Mouse (Mus musculus) Patski (cell line): Measurements from ENCODE around the gene Phf6. TPM values are rescaled to one million over a fixed set of nuclear protein-coding genes. Genes with fewer than 3 reads are reported as not detected.

Experiments
- ATAC-seq: fragments of 100-300 bp; one replicate; pipeline ENCODE4 v1.8.0; 2021
- CTCF ChIA-PET: fragments of 350-600 bp; sonication (Branson Sonifier 250); formaldehyde crosslinking; loops from one replicate; lab custom pipeline; 2022; ENCODE audit warnings: inconsistent platforms; lab: Charles Lee
- POLR2A ChIA-PET: fragments of 350-600 bp; sonication (Branson Sonifier 250); formaldehyde crosslinking; loops from one replicate; lab custom pipeline; 2022; ENCODE audit warnings: antibody characterized with exemption, inconsistent platforms; lab: Charles Lee
- DNase-seq: peaks from one replicate; pipeline ENCODE4 v3.0.0-alpha.2; 2011; ENCODE audit warnings: low read depth, low spot score
- H3K27me3 ChIP-seq: fragments of 371-371 bp; one replicate; pipeline ENCODE4 v1.5.1; 2021
- CTCF ChIP-seq: fragments of 100-300 bp; IDR thresholded peaks from one replicate; pipeline ENCODE4 v1.5.1; 2021
- in situ Hi-C: fragments of 300-500 bp; cut with MboI; formaldehyde crosslinking; loops from 3 replicates; pipeline ENCODE4 v1.11.1; 2018; ENCODE audit warnings: low pct_unique_long_range_greater_than_20kb, mixed read lengths
- polyA plus RNA-seq: library from polyadenylated mRNA; unstranded; gene quantifications from one replicate; pipeline ENCODE4 v1.2.3, GENCODE M21; 2021

The Phf6 gene
- polyA plus RNA-seq, 1 experiment from 2014 or later: 33.3 TPM

DNA sequence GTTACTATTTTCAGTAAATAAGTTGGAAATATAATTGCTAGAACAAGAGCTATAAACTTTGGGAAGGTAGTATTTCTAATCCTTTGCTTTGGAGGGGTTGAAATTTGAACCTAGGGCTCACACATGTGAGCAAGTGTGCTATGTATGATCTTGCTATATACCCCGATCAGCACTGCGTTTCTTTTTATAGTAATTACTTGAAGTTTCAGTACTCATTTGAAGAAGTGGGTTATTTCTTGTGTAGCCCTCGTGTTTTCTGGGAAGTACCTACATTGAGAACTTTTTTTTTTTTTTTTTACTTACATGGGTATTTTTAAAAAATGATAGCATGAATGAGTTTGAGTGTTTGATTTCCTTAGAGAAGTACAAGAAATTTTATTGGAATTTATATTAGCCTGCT is 17.7 kb downstream of the Phf6 start:
- in situ Hi-C loops: loop anchor here (5.0 to 10.0 kb wide), 3 partner anchors 55 to 147 kb away; partner anchors contain the start of gene Hprt
- ChIA-PET POLR2A (no interaction called here), CTCF (interaction anchor here (0.9 to 2.4 kb wide), 4 partner anchors 10 to 64 kb away, joined by 3 to 21 read pairs (median 4); no protein-coding TSS in a partner anchor)
- ATAC-seq (no peak), DNase-seq (no peak)
- peaks cover 34% of the 10 kb centered on the region for H3K27me3 ChIP-seq
- TF ChIP-seq CTCF: no peak

DNA sequence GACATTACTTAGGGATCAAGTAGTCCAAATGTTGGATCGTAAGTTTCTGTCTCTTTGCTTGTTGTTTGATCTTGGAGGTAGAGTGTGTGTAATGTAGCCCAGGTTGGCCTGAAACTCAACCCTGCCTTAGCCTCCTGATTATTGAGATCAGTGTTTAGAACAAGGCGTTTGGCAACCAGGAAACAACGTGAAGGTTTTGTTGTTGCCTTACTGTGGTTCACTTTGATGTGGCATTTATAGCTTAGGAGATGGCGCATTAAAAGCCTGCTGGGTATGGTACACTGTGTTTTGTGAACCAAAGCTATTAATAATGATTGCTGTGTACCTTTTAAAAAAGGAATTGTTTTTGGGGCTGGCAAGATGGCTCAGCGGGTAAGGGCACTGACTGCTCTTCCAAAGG is 18.1 kb downstream of the Phf6 start:
- ChIA-PET CTCF (interaction anchor here (0.8 to 1.2 kb wide), 3 partner anchors 15 to 28 kb away, joined by 3 to 5 read pairs (median 3); no protein-coding TSS in a partner anchor), POLR2A (no interaction called here)
- peaks cover 29% of the 10 kb centered on the region for H3K27me3 ChIP-seq
- ATAC-seq: no peak
- no peak for TF ChIP-seq CTCF
- DNase-seq: no peak
- in situ Hi-C loops: loop anchor here (5.0 kb wide), 2 partner anchors 68 to 148 kb away; no protein-coding TSS in a partner anchor

DNA sequence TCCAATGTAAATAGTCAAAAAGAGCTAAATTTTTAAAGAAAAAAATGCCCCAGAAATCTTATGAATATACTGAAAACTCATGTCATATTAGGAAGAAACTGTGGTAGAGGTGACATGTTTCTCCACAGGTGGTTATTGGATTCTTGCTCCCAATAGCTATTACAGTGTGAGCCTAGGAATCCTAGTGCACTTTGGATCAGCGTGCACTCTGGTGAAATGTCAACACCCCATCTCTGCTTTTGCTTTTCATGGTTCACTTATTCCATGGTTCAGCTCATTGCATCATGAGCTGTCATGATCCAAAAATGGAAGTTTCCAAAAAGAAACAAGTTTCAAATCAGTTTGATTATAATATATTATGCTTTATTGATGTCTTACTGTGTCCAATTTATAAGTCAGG is 20.1 kb downstream of the Phf6 start:
- no peak for TF ChIP-seq CTCF
- ChIA-PET POLR2A (no interaction called here), CTCF (interaction anchor here (1.1 to 3.5 kb wide), 3 partner anchors 12 to 156 kb away, joined by 3 to 19 read pairs (median 9); no protein-coding TSS in a partner anchor)
- ATAC-seq (no peak), DNase-seq (no peak)
- in situ Hi-C loops: loop anchor here (5.0 kb wide), 2 partner anchors 70 to 150 kb away; no protein-coding TSS in a partner anchor
- peaks cover 22% of the 10 kb centered on the region for H3K27me3 ChIP-seq

- ChIA-PET POLR2A (no interaction called here), CTCF (interaction anchor here (0.7 to 3.5 kb wide), 12 partner anchors 9 to 820 kb away, joined by 3 to 19 read pairs (median 5); no protein-coding TSS in a partner anchor)
- in situ Hi-C loops: loop anchor here (5.0 kb wide), 2 partner anchors 72 to 152 kb away; no protein-coding TSS in a partner anchor
- ATAC-seq (no peak), DNase-seq (no peak)
- H3K27me3 ChIP-seq: peaks cover 15% of the 10 kb centered on the region
- peak; percentile 68 for TF ChIP-seq CTCF
Measured at GRCm38 (mm10) chrX:52934496-52934895, 22.4 kb downstream of the Phf6 start.

DNA sequence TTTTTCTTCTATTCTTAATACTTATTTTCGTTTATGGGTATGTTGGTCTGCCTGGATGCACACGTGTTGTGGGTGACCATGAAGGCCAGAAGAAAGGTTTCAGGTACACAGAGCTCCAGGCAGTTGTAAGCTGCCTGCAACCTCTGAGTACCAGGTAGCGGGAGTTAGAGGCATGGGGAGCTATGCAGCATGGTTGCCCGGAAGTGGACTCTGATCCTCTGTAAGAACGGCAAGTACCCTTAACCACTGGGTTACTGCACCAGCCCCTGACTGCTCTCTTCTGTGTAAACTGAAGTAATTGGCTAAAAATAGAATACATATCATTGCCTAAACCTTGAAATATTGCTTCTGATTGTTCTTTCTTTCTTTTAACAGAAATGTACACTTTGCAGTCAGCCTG is 33.4 kb downstream of the Phf6 start:
- H3K27me3 ChIP-seq: peaks cover 23% of the 10 kb centered on the region
- CTCF ChIA-PET: interaction anchor here (1.4 kb wide), 1 partner anchor 10 kb away, joined by 7 read pairs; no protein-coding TSS in a partner anchor
- no peak for TF ChIP-seq CTCF
- in situ Hi-C loops: no loop called here
- no peak for DNase-seq
- no peak for ATAC-seq
- POLR2A ChIA-PET: no interaction called here

GRCm38 (mm10) chrX:52949713-52950112 is 37.6 kb downstream of the Phf6 start:
- in situ Hi-C loops: no loop called here
- POLR2A ChIA-PET: no interaction called here
- CTCF ChIA-PET: no interaction called here
- no peak for ATAC-seq
- DNase-seq: no peak
- peak; percentile 76 for TF ChIP-seq CTCF
- H3K27me3 ChIP-seq: peaks cover 27% of the 10 kb centered on the region

DNA sequence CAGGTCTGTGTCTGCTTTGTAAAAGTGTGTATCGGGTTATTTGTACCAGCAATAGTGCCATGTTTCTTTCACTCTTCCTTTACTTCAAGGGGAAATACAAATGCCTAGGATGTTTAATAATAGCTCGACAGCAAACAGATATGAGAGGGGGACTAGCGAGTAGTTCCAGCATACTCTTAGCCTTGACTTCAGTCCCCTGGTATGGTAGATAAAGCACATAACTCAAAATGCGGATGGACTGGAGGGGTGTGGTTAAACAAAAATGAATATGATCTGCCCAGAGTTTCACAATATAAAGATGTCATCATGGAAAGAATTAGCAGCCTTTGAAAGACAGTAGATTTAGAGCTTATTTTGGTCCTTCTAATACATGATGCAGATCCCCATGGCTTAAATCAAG is 44.9 kb downstream of the Phf6 start:
- ChIA-PET CTCF (interaction anchor here (0.8 kb wide), 1 partner anchor 21 kb away, joined by 3 read pairs; no protein-coding TSS in a partner anchor), POLR2A (no interaction called here)
- TF ChIP-seq CTCF: no peak
- DNase-seq (no peak), ATAC-seq (no peak)
- H3K27me3 ChIP-seq: peaks cover 46% of the 10 kb centered on the region
- in situ Hi-C loops: no loop called here

- in situ Hi-C loops: no loop called here
- ATAC-seq (no peak), DNase-seq (no peak)
- H3K27me3 ChIP-seq: peaks cover 19% of the 10 kb centered on the region
- CTCF ChIA-PET: no interaction called here
- no peak for TF ChIP-seq CTCF
- POLR2A ChIA-PET: no interaction called here
Measured at GRCm38 (mm10) chrX:52961559-52962110, 49.6 kb downstream of the Phf6 start.

- ChIA-PET POLR2A (interaction anchor here (0.6 to 0.7 kb wide), 2 partner anchors 29 to 963 kb away, joined by 3 to 5 read pairs; no protein-coding TSS in a partner anchor), CTCF (no interaction called here)
- no peak for DNase-seq
- TF ChIP-seq CTCF: no peak
- ATAC-seq: no peak
- H3K27me3 ChIP-seq: peaks cover 4% of the 10 kb centered on the region
- in situ Hi-C loops: no loop called here
Measured at GRCm38 (mm10) chrX:52965149-52965548, 53.1 kb downstream of the Phf6 start.

DNA sequence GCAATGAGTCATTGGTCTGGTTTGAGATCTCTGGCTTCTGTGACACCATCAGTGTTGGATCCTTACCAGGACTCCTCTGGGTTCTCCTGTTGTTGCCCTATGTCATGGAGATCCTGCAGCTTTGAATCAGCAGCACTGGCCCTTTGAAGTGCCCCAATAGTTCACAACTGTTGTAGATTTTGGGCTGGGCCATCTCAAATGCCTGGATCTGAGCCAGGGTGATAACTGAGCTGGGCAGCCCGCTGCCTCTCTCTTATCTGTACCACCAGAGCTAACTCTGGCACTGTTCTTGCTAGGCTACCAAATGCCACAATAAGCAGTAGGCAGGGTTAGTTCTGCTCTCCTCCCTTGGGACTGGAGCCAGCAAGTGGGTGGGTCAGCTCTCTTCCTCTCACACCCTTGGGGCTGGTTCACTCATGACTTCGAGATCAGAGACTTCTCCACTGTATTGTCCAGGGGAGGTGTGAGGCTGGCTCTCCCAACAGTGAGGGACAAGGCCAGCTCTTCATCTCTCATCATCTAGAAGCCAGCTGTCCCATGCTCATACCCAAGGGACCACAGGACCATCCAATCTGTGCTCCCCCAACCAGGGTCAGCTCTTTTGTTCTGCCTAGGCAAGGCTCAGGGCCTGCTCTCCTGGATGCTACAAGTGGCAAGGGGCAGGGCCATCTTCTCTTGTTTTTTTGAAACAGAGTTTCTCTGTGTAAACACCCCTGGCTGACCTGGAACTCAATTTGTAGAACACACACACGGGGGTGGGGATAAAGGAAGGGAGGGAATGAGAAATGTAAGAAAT is 59.3 kb downstream of the Phf6 start:
- CTCF ChIA-PET: interaction anchor here (0.8 kb wide), 1 partner anchor 13 kb away, joined by 3 read pairs; no protein-coding TSS in a partner anchor
- in situ Hi-C loops: no loop called here
- DNase-seq (no peak), ATAC-seq (no peak)
- no peaks in the 10 kb centered on the region for H3K27me3 ChIP-seq
- TF ChIP-seq CTCF: no peak
- POLR2A ChIA-PET: no interaction called here
